Mouse (Mus musculus) brain, embryonic 14.5 days (tissue): Measurements from ENCODE around the gene Foxf1.

Experiments
- CTCF ChIP-seq: fragments of 200-500 bp; IDR thresholded peaks from 2 replicates; pipeline ENCODE4 v1.5.1; 2012; ENCODE audit warnings: inconsistent platforms, mild to moderate bottlenecking, moderate library complexity, borderline replicate concordance; ENCODE audit not compliant: insufficient read depth, insufficient read length; ENCODE audit errors: extremely low read depth
- POLR2A ChIP-seq: fragments of 200-500 bp; IDR thresholded peaks from 2 replicates; pipeline ENCODE4 v1.6.1; 2012; ENCODE audit warnings: mild to moderate bottlenecking, inconsistent platforms, borderline replicate concordance; ENCODE audit not compliant: poor library complexity, insufficient read depth, insufficient read length, severe bottlenecking; ENCODE audit errors: extremely low read depth

- no peak for TF ChIP-seq CTCF
- TF ChIP-seq POLR2A, result no peak
Measured at GRCm38 (mm10) chr8:121058081-121058480, 26.1 kb upstream of the Foxf1 start.
